Mouse (Mus musculus) brain, embryonic 14.5 days (tissue): Measurements from ENCODE around the gene Vmac. TPM values are rescaled to one million over a fixed set of nuclear protein-coding genes. Genes with fewer than 3 reads are reported as not detected.

Source experiments
- DNase-seq: peaks from one replicate; pipeline ENCODE4 v3.0.0-alpha.2; 2011; ENCODE audit warnings: low read depth
- CTCF ChIP-seq: fragments of 200-500 bp; IDR thresholded peaks from 2 replicates; pipeline ENCODE4 v1.5.1; 2012; ENCODE audit warnings: inconsistent platforms, mild to moderate bottlenecking, moderate library complexity, borderline replicate concordance; ENCODE audit not compliant: insufficient read depth, insufficient read length; ENCODE audit errors: extremely low read depth
- POLR2A ChIP-seq: fragments of 200-500 bp; IDR thresholded peaks from 2 replicates; pipeline ENCODE4 v1.6.1; 2012; ENCODE audit warnings: mild to moderate bottlenecking, inconsistent platforms, borderline replicate concordance; ENCODE audit not compliant: poor library complexity, insufficient read depth, insufficient read length, severe bottlenecking; ENCODE audit errors: extremely low read depth
- polyA plus RNA-seq: library from polyadenylated mRNA; depleted of rRNA; stranded (reverse); fragments of >200 nt; gene quantifications from 2 replicates; pipeline ENCODE4 v1.2.3, GENCODE M21; 2012; rRNA removed

The Vmac gene
- 18.2 and 18.8 TPM in 2 replicates for polyA plus RNA-seq

DNA sequence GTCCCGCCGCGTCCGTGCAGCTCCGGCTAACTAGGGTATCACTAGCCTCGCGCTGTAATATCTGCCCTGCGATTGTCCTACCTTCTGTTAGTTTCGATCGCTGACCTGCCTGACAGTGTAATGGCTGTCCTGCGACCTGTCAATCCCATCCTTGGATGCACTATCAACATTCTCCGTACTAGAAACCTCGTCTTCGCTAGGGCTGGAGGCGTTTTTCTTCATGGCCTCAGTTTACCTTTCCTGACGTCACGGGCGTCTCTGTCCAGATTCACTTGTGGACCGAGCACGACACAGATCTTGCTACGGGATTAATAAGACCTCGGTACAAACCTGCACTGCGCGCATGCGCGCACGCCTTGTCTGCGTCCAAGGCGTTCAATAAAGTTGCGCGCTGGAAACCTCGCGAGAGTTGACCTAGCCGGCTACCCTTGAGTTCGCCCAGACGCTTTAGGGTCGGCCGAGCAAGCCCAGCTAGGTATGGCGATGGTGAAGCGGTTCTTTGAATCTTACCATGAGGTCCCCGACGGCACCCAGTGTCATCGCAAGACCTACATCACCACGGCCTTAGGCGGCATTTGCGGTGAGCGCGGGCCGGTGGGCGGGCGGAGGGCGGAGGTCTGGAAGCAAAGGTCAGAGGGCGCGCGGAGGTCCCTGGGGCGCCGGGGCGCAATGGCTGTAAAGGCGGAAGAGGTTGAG, at the start of gene Vmac, which contains the start of gene Ndufa11:
Gene Vmac (minus strand): TSS at position 660 of the 696 bp plus-strand sequence.
Gene Ndufa11 (plus strand): TSS at position 405 of the 696 bp plus-strand sequence.
- no peak for TF ChIP-seq CTCF
- TF ChIP-seq POLR2A: peak; percentile 62; the same call in 1 of the 2 replicates
- DNase-seq: peak; percentile 99

- no peak for DNase-seq
- no peak for TF ChIP-seq POLR2A
- no peak for TF ChIP-seq CTCF
Measured at GRCm38 (mm10) chr17:56766631-56767405, 49.0 kb upstream of the Vmac start.

DNA sequence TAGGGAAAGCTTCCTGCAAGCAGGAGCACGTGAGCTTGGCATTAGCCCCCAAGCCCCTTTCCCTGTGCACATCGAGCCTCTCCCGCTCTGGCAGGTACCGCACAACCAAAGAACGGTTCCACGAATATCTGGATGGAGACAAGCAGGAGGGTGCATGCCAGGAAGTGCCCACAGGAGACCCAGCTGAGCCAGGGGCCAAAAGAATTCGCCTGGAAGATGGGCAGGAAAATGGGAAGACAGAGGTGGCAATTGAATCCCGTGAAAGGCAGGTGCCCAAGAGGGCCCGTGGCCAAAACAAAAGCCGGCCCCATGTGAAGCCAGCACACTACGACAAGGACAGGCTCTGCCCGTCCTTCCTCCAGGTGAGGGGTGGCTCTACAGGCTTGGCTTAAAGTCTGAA, 47.6 kb upstream of the Vmac start:
- TF ChIP-seq POLR2A (no peak), CTCF (no peak)
- DNase-seq: no peak

- peak; percentile 77; the same call in 1 of the 2 replicates for TF ChIP-seq POLR2A
- no peak for TF ChIP-seq CTCF
- DNase-seq: peak; percentile 97
Measured at GRCm38 (mm10) chr17:56764474-56765354, 46.9 kb upstream of the Vmac start, which contains the start of gene Dus3l. TSS of gene Dus3l (plus strand) at chr17:56764757.

DNA sequence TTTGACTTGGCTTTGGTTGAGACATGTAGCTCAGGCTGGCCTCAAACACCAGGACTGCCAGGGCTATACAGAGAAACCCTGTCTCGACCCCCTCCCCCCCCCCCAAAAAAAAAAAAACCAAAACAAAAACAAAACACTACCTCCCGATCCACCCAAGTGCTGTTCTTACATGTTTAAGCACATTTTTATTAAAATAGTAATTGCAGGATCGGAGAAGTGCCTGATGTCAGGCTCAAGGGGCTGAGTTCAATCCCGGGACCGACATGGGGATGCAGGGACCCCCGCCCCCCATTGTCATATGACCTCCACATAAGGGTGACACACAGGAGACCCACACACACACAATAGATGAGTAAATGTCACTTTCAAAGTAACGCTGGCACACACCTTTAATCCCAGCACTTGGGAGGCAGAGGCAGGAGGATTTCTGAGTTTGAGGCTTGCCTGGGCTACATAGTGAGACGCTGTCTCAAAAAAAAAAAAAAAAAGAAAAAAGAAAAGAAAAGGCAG, 46.0 kb upstream of the Vmac start:
- DNase-seq: no peak
- no peak for TF ChIP-seq CTCF
- TF ChIP-seq POLR2A: no peak

GRCm38 (mm10) chr17:56762769-56763731, 45.2 kb upstream of the Vmac start:
- TF ChIP-seq POLR2A (no peak), CTCF (peak; percentile 90)
- peak; percentile 66 for DNase-seq

- TF ChIP-seq POLR2A (peak; percentile 58; the same call in 1 of the 2 replicates), CTCF (no peak)
- peak; percentile 96 for DNase-seq
Measured at GRCm38 (mm10) chr17:56761991-56762410, 44.2 kb upstream of the Vmac start.

DNA sequence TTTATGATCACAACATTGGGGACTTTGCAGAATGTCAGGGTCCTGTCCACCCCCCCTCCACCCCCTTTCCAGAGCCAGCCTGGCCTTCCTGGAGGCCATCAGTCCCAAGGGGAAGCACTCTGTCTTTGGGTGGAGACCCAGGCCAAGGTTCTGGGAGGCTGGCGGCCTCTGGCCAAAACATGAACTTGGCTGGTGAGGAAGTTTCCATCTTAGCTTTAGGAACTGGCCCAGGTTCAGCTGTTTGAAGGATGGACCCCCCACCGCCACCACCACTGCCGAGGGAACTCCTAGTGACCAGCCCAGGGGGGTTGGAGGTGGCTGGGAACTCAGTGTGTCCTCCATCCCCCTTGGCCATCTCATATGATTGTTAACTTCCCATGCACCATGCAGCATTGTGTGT, 43.3 kb upstream of the Vmac start:
- no peak for DNase-seq
- TF ChIP-seq CTCF (no peak), POLR2A (no peak)

GRCm38 (mm10) chr17:56759261-56759660, 41.4 kb upstream of the Vmac start:
- no peak for TF ChIP-seq CTCF
- TF ChIP-seq POLR2A: no peak
- no peak for DNase-seq
